Mouse (Mus musculus) forebrain, embryonic 16.5 days (tissue): ENCODE results near the gene Ccm2. TPM values are rescaled to one million over a fixed set of nuclear protein-coding genes. Genes with fewer than 3 reads are reported as not detected.
A peak's percentile ranks its signal among the peaks of the same experiment; 100 is the strongest.
"Not testable (repeated sequence)": the region's sequence is repeated elsewhere in the genome, so short reads cannot be mapped to it uniquely, and the experiment has no call there.

Source experiments
- ATAC-seq: fragments of 200-750 bp; cut with Nextera tagmentation; 2 replicates; pipeline ENCODE4 v1.8.0; 2017; ENCODE audit warnings: mild to moderate bottlenecking, moderate library complexity
- H3K27ac ChIP-seq: fragments of 300-500 bp; sonication (generic); 2 replicates; pipeline ENCODE4 v1.5.1; 2014; ENCODE audit warnings: low read length, control low read depth
- H3K27me3 ChIP-seq: fragments of 300-500 bp; sonication (generic); replicated peaks from 2 replicates; pipeline ENCODE4 v1.6.1; 2014; ENCODE audit warnings: low read length; ENCODE audit not compliant: control insufficient read depth, insufficient read depth
- H3K36me3 ChIP-seq: fragments of 300-500 bp; sonication (generic); 2 replicates; pipeline ENCODE4 v1.6.1; 2014; ENCODE audit not compliant: control insufficient read depth, insufficient read depth
- H3K4me1 ChIP-seq: fragments of 300-500 bp; sonication (generic); replicated peaks from 2 replicates; pipeline ENCODE4 v1.6.1; 2014; ENCODE audit warnings: low read length; ENCODE audit not compliant: control insufficient read depth, insufficient read depth
- H3K4me2 ChIP-seq: fragments of 300-500 bp; sonication (generic); 2 replicates; pipeline ENCODE4 v1.6.1; 2014; ENCODE audit warnings: mild to moderate bottlenecking, low read length, control low read depth
- H3K4me3 ChIP-seq: fragments of 300-500 bp; sonication (generic); replicated peaks from 2 replicates; pipeline ENCODE4 v1.5.1; 2014; ENCODE audit warnings: mild to moderate bottlenecking, low read length, control low read depth
- H3K9ac ChIP-seq: fragments of 300-500 bp; sonication (generic); replicated peaks from 2 replicates; pipeline ENCODE4 v1.6.1; 2014; ENCODE audit warnings: low read depth, low read length, control low read depth
- H3K9me3 ChIP-seq: fragments of 300-500 bp; sonication (generic); 2 replicates; pipeline ENCODE4 v1.6.1; 2016; ENCODE audit warnings: low read length; ENCODE audit not compliant: control insufficient read depth
- WGBS: fragments of 180-500 bp; shearing (Covaris S2); extraction: QIAGEN DNeasy Blood & Tissue Kit; methylation state at CpG from one replicate; pipeline ENCODE4 v1.1.7; 2014; 5-methylcytosine and 5-hydroxymethylcytosine counted together
- polyA plus RNA-seq: library from polyadenylated mRNA; unstranded; fragments of >200 nt; fragmentation: Nextera tagmentation; extraction: Ambion mirVana; gene quantifications from 2 replicates; pipeline ENCODE4 v1.2.1, GENCODE M21; 2015

Ccm2 gene
- polyA plus RNA-seq, 1 experiment from 2014 or later, result 107 TPM

DNA sequence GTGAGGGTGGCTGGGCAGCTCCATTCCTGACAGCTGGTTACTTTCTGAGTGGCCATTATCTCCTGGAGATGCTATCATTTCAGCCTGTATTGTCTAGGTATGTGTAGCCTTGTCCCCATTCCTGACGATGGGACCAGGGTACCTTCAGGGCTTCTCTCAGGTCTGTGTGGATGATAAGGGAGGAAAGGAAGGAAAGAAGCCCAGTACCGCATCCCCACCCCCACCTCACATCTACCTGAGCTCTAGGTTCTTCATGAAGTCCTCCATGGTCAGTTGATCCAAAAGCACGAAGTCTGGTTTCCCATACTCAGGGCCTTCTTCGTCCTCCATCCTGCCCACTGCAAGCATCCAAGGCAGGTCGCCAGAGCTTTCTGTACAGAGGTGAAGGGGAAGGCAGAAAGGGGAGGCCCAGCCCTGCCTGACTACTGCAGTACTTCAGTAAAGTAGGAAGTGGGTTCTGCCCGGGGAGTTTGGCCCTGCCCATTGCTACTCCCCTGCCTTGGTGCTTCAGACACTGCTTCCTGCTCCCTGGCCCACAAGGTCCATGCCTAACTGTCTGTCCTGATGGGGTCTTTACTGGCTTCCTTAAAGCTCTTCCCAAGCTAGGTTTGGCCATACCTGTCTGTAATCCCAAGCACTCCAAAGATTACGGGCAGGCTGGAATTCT, 26.0 kb upstream of the Ccm2 start, which contains the start of gene Myo1g:
Myo1g (minus strand) TSS at position 459 of the 667 bp plus-strand sequence.
- no peak for ATAC-seq
- Histone ChIP-seq H3K27ac (no peak within 1 kb of the TSS), H3K4me3 (no peak within 1 kb of the TSS), H3K4me1 (no peaks in the 10 kb centered on the region), H3K9ac (no peak within 1 kb of the TSS), H3K4me2 (no peak within 1 kb of the TSS), H3K36me3 (peaks cover 9% of the 10 kb centered on the region), H3K27me3 (no peaks in the 10 kb centered on the region), H3K9me3 (no peaks in the 10 kb centered on the region)
- 77% methylated on average over 7 of the region's 7 CpGs for WGBS

DNA sequence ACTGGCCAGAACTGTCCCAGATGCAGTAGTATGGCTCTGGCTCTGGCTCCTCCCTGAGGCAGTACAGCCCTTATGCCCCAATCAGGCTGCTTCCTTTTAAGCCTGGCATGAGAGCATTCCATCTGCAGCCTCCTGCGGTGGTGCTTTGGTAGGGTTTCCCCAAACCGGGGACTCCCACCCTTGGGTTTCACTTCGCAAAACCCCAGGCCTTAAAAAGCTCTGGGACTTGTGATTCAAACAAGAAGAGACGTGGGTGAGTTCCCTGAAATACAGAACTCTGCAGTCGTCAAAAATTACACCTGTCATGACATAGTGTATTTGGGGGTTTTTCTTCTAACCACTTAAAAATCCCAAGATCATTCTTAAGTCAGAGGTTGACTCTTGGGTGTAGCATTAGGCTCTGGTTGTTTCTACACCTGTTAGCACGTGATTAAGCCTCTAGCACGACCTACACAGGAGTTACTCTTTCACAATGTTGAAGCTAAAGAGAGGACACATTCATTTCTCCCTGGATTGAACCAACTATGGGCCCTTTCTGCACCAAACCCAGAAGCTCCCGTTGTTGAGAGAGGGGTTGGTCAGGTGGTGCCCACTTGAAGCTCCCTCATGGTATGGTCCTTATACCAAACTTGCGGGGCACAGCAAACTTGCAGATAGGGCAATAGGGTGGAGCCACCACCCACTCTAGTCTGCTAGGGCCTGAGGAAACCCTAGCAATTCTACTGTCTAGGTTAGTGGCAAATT, 23.7 kb upstream of the Ccm2 start:
- no peak for ATAC-seq
- peaks cover 17% of the 10 kb centered on the region for H3K36me3 ChIP-seq
- no peak overlapping the region for H3K4me3 ChIP-seq
- no peak overlapping the region for H3K4me2 ChIP-seq
- 78% methylated on average over 9 of the region's 9 CpGs for WGBS
- H3K27ac ChIP-seq, result no peak overlapping the region
- H3K9ac ChIP-seq, result no peak overlapping the region
- peaks cover 10% of the 10 kb centered on the region for H3K4me1 ChIP-seq
- H3K9me3 ChIP-seq, result no peaks in the 10 kb centered on the region
- no peaks in the 10 kb centered on the region for H3K27me3 ChIP-seq

DNA sequence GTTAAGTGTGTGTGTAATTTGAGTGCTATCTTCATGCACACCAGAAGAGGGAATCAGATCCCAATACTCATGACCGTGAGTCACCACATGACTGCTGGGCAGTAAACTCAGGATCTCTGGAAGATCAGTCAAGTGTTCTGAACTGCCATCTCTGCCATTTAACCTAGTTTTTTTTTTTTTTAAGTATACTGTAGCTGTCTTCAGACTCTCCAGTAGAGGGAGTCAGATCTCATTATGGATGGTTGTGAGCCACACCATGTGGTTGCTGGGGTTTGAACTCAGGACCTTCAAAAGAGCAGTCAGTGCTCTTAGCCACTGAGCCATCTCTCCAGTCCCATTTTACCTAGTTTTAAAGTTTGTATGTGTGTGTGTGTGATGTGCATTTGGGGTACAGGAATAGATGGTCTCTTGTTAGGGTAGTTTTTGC, 23.0 kb upstream of the Ccm2 start:
- ATAC-seq, result no peak
- Histone ChIP-seq H3K36me3 (peaks cover 17% of the 10 kb centered on the region), H3K9me3 (no peaks in the 10 kb centered on the region), H3K27me3 (no peaks in the 10 kb centered on the region), H3K27ac (no peak overlapping the region), H3K4me3 (no peak overlapping the region), H3K9ac (no peak overlapping the region), H3K4me1 (peaks cover 12% of the 10 kb centered on the region), H3K4me2 (no peak overlapping the region)
- WGBS, result 77% methylated on average over 1 of the region's 1 CpGs

DNA sequence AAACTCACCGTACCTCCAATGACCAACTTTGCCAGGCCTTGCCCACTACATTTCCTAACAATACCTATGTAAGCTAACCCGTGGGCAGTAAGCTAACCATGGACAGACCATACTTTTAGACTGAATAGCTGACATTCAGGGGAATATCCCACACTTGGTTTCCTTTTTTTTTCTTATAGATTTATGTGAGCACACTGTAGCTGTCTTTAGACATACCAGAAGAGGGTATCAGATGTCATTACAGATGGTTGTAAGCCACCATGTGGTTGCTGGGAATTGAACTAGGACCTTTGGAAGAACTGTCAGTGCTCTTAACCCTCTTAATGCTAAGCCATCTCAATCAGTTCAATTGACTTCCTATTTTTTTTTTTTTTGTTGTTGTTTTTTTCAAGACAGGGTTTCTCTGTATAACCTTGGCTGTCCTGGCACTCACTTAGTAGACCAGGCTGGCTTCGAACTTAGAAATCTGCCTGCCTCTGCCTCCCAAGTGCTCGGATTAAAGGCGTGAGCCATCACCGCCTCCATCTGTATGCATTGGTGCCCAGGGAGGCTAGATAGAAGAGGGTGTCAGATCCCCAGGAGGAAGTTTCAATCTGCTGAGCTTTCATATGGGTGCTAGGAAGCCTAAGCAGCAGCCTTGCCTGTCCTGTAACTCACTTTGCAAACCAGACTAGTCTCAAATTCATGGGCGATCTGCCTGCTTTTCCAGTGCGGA, 22.4 kb upstream of the Ccm2 start:
- Histone ChIP-seq H3K36me3 (peaks cover 17% of the 10 kb centered on the region), H3K9ac (no peak overlapping the region), H3K4me2 (no peak overlapping the region), H3K4me1 (peaks cover 16% of the 10 kb centered on the region), H3K4me3 (no peak overlapping the region), H3K27me3 (no peaks in the 10 kb centered on the region), H3K27ac (no peak overlapping the region), H3K9me3 (no peaks in the 10 kb centered on the region)
- 87% methylated on average over 8 of the region's 8 CpGs for WGBS
- ATAC-seq, result no peak

DNA sequence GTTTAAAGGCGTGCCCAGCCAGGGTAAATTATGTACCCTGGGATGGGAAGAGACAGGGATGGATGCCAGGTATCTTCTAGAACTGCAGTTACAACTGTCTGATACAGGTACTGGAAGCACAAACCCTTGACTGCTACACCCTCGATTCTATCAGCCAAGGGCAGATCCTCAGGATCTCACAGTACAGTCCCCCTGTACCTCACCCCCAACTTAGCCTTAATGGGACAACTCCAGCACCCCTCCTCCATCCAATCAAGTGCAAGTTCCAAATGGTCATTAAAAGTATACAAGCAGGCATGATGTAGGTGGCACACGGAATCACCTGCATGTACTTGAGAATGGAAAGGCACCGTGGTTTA, 21.8 kb upstream of the Ccm2 start:
- ATAC-seq, result no peak
- WGBS, result 89% methylated on average over 4 of the region's 4 CpGs
- no peaks in the 10 kb centered on the region for H3K27me3 ChIP-seq

DNA sequence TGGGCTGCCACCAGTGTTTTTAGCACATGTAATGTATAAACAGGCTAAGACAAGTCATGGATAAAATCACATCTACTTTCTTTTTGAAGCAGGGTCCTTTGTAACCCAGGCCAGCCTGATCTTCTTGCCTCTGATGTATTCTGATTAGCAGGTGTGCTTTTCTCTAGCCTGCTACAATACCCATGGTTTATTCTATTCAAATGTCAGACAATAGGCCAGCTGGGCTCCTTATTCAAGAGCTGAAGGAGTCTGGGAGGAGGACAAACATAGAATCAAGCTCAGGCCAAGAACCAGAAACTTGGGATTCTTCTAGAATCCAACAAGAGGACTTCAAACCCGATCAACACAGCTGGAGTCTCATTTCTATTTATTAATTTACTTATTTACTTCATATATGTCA, 21.4 kb upstream of the Ccm2 start:
- no peaks in the 10 kb centered on the region for H3K9me3 ChIP-seq
- no peak overlapping the region for H3K4me3 ChIP-seq
- H3K27ac ChIP-seq, result no peak overlapping the region
- H3K9ac ChIP-seq, result no peak overlapping the region
- 43% methylated on average over 1 of the region's 1 CpGs for WGBS
- peaks cover 16% of the 10 kb centered on the region for H3K4me1 ChIP-seq
- no peak for ATAC-seq
- peaks cover 17% of the 10 kb centered on the region for H3K36me3 ChIP-seq
- no peaks in the 10 kb centered on the region for H3K27me3 ChIP-seq
- no peak overlapping the region for H3K4me2 ChIP-seq

More for the DNA sequence above, 21.8 kb upstream of the Ccm2 start:
- no peaks in the 10 kb centered on the region for H3K9me3 ChIP-seq
- H3K4me3 ChIP-seq, result no peak overlapping the region
- no peak overlapping the region for H3K9ac ChIP-seq
- H3K4me1 ChIP-seq, result peaks cover 16% of the 10 kb centered on the region
- H3K36me3 ChIP-seq, result peaks cover 17% of the 10 kb centered on the region
- H3K27ac ChIP-seq, result no peak overlapping the region
- no peak overlapping the region for H3K4me2 ChIP-seq

DNA sequence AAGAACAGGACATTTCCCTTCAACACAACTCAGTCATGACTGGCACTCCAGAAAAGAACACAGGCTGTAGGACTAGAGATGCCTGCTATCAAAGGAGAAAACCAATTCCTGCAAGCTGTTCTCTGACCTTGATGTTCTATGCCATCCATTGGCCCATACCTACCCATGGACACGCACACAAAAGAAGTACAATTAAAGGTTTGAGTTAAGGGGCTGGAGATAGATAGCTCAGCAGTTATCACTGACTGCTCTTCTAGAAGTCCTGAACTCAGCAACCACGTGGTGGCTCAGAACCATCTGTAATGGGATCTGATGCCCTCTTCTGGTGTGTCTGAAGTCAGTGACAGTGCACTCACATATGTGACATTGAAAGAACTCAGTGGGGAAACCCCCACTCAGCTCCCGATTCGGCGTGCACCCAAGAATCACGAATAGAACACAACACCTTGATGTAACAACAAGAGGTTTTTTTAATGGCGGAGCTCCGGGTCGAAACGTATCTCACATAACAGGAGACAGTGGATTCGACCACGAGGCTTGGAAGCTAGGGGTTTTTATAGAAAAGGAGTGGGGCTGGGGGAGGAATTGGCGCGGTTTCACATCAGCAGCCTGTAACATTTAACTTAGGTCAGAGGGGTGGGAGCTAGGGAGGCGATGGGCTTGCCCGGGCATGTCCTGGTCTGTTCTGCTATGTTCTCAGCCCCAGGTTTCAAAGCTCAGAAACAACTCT, 20.0 kb upstream of the Ccm2 start:
- not testable (repeated sequence) for H3K9me3 ChIP-seq, H3K27me3 ChIP-seq, ATAC-seq, H3K4me3 ChIP-seq, H3K27ac ChIP-seq, H3K9ac ChIP-seq
- 62% methylated on average over 9 of the region's 16 CpGs for WGBS
- Histone ChIP-seq H3K36me3 (peaks cover 17% of the 10 kb centered on the region), H3K4me1 (peaks cover 16% of the 10 kb centered on the region), H3K4me2 (peak overlapping the region; percentile 67)

DNA sequence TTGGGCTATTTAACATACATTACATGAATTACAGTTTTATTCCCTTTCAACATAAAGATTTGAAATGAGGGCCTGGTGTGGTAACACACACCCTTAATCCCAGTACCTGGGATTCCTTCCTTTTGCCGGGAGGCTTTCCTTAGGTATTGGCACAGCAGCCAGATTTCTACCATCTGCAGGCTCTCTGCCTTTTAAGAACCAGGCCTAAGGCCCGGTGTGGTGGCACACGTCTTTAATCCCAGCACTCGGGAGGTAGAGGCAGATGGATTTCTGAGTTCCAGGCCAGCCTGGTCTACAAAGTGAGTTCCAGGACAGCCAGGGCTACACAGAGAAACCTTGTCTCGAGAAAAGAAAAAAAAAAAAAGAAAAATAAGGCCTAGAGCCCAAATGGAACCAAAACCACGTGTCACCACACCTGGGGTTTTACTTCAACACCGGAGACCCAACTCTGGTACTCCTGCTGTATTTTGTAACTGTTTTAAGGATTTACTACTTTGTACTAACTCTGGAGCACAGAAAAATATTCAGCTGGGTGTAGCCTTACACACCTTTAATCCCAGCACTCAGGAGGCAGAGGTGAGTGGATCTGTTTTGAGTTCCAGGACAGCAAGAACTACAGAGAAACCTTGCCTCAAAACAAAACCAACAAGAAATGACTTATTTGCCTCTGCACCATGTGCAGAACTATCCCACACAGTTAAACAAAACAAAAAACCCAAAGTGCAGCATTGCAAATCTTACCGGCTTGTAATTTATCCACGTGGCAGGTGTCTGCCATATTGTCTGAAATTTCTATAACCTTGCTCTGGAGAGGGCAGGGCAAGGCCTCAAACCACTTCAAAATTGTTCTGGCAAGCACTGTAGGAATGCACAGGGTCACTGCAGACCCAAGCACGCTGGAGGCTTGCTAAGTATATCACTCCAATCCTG, 19.2 kb upstream of the Ccm2 start:
- WGBS, result 22% methylated on average over 10 of the region's 10 CpGs
- peak overlapping the region; percentile 74 for H3K9ac ChIP-seq
- H3K4me1 ChIP-seq, result peaks cover 16% of the 10 kb centered on the region
- no peaks in the 10 kb centered on the region for H3K9me3 ChIP-seq
- H3K4me2 ChIP-seq, result peak overlapping the region; percentile 67
- peak overlapping the region; percentile 71 for H3K4me3 ChIP-seq
- ATAC-seq, result peak; percentile 14
- no peaks in the 10 kb centered on the region for H3K27me3 ChIP-seq
- no peak overlapping the region for H3K27ac ChIP-seq
- peaks cover 17% of the 10 kb centered on the region for H3K36me3 ChIP-seq
